In the genomic region with DNA sequence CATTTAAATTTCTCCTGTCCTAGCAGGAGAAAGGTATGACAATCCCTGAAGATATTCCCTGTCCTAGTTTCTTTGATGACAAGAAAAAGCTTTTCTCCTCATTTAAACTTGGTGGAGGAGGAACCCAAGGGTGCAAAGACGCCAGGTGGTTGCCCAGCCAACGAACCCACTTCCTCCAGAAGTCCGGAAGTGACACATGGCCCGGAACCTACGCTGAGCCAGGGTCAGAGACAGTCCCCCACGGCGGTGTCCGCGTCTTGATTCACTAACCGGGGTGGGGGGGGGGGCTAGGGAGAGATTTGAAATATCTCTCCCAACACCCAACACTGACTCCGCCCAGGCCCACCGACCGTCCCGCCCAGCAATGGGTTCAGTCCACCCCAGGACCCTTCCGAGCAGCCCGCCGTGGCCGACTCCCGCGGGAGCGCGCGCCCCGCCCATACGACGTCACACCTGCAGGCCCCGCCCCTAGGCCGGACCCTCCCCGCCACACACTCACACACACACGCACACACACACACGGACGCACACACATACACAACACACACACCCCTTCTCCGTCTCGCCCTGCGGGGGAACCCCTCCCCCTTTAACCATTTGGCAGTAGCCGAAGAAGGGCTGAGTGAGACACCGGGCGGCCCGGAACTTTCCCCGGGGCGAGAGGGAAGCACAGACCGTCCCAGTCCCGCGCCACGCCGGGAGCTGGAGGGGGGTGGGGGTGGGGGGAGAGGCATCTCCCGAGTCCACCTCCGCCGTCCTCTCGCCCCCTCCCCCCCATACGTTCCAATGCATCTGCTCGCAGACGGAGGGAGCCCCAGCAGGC, we compare ENCODE assay signal across 8 mouse cellular contexts. TPM values are rescaled to one million over a fixed set of nuclear protein-coding genes. Genes with fewer than 3 reads are reported as not detected.
DNase-seq lines count a peak whose midpoint lies in the region; ATAC-seq and TF ChIP-seq lines count a peak whose summit lies in the region.

No protein-coding gene starts in this region.

- WGBS in forebrain, embryonic 15.5 days = under 1% methylated on average over 50 of the region's 53 CpGs
- 0% methylated on average over 40 of the region's 53 CpGs for WGBS in neural tube, embryonic 14.5 days

- H3K36me3 ChIP-seq in G1E (replicated peaks) = peaks cover 30% of the 10 kb centered on the region
- peaks cover 4% of the 10 kb centered on the region; the same call in 1 of the 2 replicates for H3K36me3 ChIP-seq in forebrain, embryonic 15.5 days
- no peaks in the 10 kb centered on the region; the same call in 1 of the 2 replicates for H3K36me3 ChIP-seq in neural tube, embryonic 14.5 days (ENCODE audit: control insufficient read depth, insufficient read depth, low read length)

- H3K27ac ChIP-seq in forebrain, embryonic 15.5 days (replicated peaks) = peak overlapping the region; percentile 96
- H3K27ac ChIP-seq in neural tube, embryonic 14.5 days (ENCODE audit: low read depth, low read length) = peak overlapping the region; percentile 91

- no peak for TF ChIP-seq CTCF in G1E (IDR thresholded peaks at IDR 0.05; ENCODE audit: low read depth, low read length)

- peak overlapping the region; percentile 71 for H3K4me2 ChIP-seq in forebrain, embryonic 15.5 days (replicated peaks)
- H3K4me2 ChIP-seq in neural tube, embryonic 14.5 days (ENCODE audit: low read depth, low read length) = peak overlapping the region; percentile 60

- H3K27me3 ChIP-seq in G1E (ENCODE audit: insufficient read depth, low read length) = no peaks in the 10 kb centered on the region
- no peaks in the 10 kb centered on the region for H3K27me3 ChIP-seq in forebrain, embryonic 15.5 days
- no peaks in the 10 kb centered on the region for H3K27me3 ChIP-seq in neural tube, embryonic 14.5 days (ENCODE audit: control insufficient read depth, insufficient read depth, low read length)

- peak; percentile 65 for ATAC-seq in G1E (ENCODE audit: extremely low read depth, insufficient number of reproducible peaks, low FRiP score, poor library complexity, severe bottlenecking)
- ATAC-seq in forebrain, embryonic 15.5 days (replicated peaks) = peak; percentile 61
- peak; percentile 64 for ATAC-seq in neural tube, embryonic 14.5 days (ENCODE audit: low read depth)

- H3K9me3 ChIP-seq in G1E (replicated peaks) = no peaks in the 10 kb centered on the region
- no peaks in the 10 kb centered on the region for H3K9me3 ChIP-seq in forebrain, embryonic 15.5 days
- no peaks in the 10 kb centered on the region for H3K9me3 ChIP-seq in neural tube, embryonic 14.5 days (ENCODE audit: control insufficient read depth, low read length)

- intact Hi-C loops in heart, postnatal 25 days (cut with DNase I) = loop anchor here (2.0 to 10.0 kb wide), 2 partner anchors 39 to 259 kb away; a partner anchor contains a TSS

- H3K4me1 ChIP-seq in G1E (ENCODE audit: insufficient read depth, low read depth, low read length) = peaks cover 16% of the 10 kb centered on the region
- H3K4me1 ChIP-seq in forebrain, embryonic 15.5 days = peaks cover 6% of the 10 kb centered on the region; the same call in 1 of the 2 replicates
- H3K4me1 ChIP-seq in neural tube, embryonic 14.5 days (ENCODE audit: control insufficient read depth, insufficient read depth, low read length) = no peaks in the 10 kb centered on the region

- H3K4me3 ChIP-seq in G1E (ENCODE audit: low read depth, low read length) = peak overlapping the region; percentile 99
- H3K4me3 ChIP-seq in forebrain, embryonic 15.5 days = peak overlapping the region; percentile 70
- H3K4me3 ChIP-seq in neural tube, embryonic 14.5 days (ENCODE audit: low read depth, low read length) = peak overlapping the region; percentile 93

- H3K9ac ChIP-seq in forebrain, embryonic 15.5 days (replicated peaks) = peak overlapping the region; percentile 88
- H3K9ac ChIP-seq in neural tube, embryonic 14.5 days (replicated peaks; ENCODE audit: low read depth, low read length) = peak overlapping the region; percentile 80

- DNase-seq in G1E (ENCODE audit: low spot score) = peak; percentile 65
- peak; percentile 88 for DNase-seq in cerebellum, adult 11-12 months
- DNase-seq in heart, postnatal 25 days (ENCODE audit: low spot score) = peak; percentile 78
- peak; percentile 75 to 86 for DNase-seq in layer of hippocampus, adult 18-20 months (ENCODE audit: low spot score in 2 of 2)
- DNase-seq in lung, adult 18-20 months = peak; percentile 87
- DNase-seq in testis, postnatal 10 days (ENCODE audit: low spot score) = peak; percentile 98

RNA-seq across cellular contexts. Expression of a gene that starts 1.8 kb away (rescaled TPM):
- total RNA-seq in G1E (2014; fragmentation: Nextera tagmentation) (32.2 and 55.6 TPM in 2 replicates), G1E (2017) (22.8 and 33.0 TPM in 2 replicates)
- 5.7 and 6.6 TPM in 2 replicates for polyA plus RNA-seq in G1E (2012)
- polyA plus RNA-seq in forebrain, embryonic 15.5 days (2015; fragmentation: Nextera tagmentation; extraction: Ambion mirVana) = 7.3 and 8.3 TPM in 2 replicates
- total RNA-seq in heart, postnatal 25 days (2021) = 1 to 10 TPM; 4.6 to 5.8 TPM
- total RNA-seq in layer of hippocampus, adult 18-20 months (2021) = 10 to 100 TPM; 35.0 to 40.0 TPM
- 7.3 and 10.3 TPM in 2 replicates for polyA plus RNA-seq in neural tube, embryonic 14.5 days (2014; fragmentation: Nextera tagmentation; extraction: Ambion mirVana)

RNA-seq across cellular contexts. Expression of a gene that starts 40.2 kb away (rescaled TPM):
- 16.9 and 18.4 TPM in 2 replicates for total RNA-seq in G1E (2014; fragmentation: Nextera tagmentation)
- total RNA-seq in G1E (2017) = 19.2 and 20.3 TPM in 2 replicates
- 6.5 and 9.6 TPM in 2 replicates for polyA plus RNA-seq in G1E (2012)
- polyA plus RNA-seq in forebrain, embryonic 15.5 days (2015; fragmentation: Nextera tagmentation; extraction: Ambion mirVana) = 46.1 and 46.2 TPM in 2 replicates
- total RNA-seq in heart, postnatal 25 days (2021) = 10 to 100 TPM in 1 of 2 experiments, 1 to 10 TPM in 1; 9.0 to 11.0 TPM
- total RNA-seq in layer of hippocampus, adult 18-20 months (2021) = 10 to 100 TPM; 18.1 to 18.2 TPM
- 33.6 and 35.3 TPM in 2 replicates for polyA plus RNA-seq in neural tube, embryonic 14.5 days (2014; fragmentation: Nextera tagmentation; extraction: Ambion mirVana)

Comparison
In these comparisons a context has a peak if more than half of its experiments do, and no peak if none do; other contexts are left out.
1. Peak in every context shown above with its lines: DNase-seq, ATAC-seq, H3K4me3 ChIP-seq and H3K27ac ChIP-seq.